Mouse (Mus musculus): ENCODE data around the gene Hcrt. TPM values are rescaled to one million over a fixed set of nuclear protein-coding genes. Genes with fewer than 3 reads are reported as not detected.

Gene Hcrt
- polyA plus RNA-seq, 1 experiment from 2014 or later: 0.42 TPM

DNA sequence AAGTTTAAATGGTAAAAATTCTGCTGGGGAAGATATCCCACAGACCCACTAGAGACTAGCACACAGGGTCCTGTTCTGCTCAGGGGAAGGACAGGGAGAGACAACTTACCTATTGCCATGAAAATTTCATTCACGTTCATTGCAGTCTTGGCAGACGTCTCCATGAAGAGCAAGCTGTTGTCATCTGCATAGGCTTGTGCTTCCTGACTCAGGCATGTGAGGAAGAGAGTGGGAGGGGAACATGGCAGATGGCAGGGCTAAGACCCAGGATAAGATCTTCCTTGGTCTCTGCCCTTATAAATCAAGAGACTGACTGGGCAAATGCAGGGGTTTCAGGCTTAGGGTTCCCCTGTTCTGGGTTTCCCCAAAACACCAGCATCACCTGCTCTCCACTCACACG, 46.1 kb downstream of the Hcrt start:
- peaks cover 39% of the 10 kb centered on the region for H3K4me1 ChIP-seq (replicated peaks)
- WGBS: 82% methylated on average over 3 of the region's 3 CpGs
- peaks cover 51% of the 10 kb centered on the region for H3K36me3 ChIP-seq
- H3K9me3 ChIP-seq: no peaks in the 10 kb centered on the region
- H3K9ac ChIP-seq: peak overlapping the region; percentile 49
- no peak overlapping the region for H3K4me2 ChIP-seq
- H3K27me3 ChIP-seq: no peaks in the 10 kb centered on the region
- no peak overlapping the region for H3K27ac ChIP-seq
- H3K4me3 ChIP-seq: no peak overlapping the region
- ATAC-seq (ENCODE audit: low FRiP score): no peak

- no peak for ATAC-seq (ENCODE audit: low FRiP score)
- WGBS: 72% methylated on average over 6 of the region's 6 CpGs
Observed at GRCm38 (mm10) chr11:100714948-100715347, 47.8 kb downstream of the Hcrt start.

DNA sequence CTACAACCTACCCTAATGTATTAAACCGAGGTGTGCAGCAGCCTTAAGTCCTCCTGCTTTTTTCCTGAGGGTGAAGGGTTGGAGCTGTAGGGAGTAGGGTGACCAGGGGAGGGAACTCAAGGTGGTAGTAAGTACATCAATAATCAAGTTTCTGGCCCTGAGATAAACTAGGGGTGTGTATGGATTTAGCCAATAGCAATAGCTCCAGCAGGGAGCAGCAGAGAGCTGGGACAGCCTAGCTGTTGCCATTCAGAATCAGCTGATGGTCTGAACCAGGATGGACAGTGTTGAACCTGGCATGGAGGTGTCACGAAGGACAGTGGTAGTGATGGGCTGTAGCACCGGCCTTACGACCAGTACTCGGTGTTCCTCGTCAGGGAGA, 48.2 kb downstream of the Hcrt start:
- H3K9me3 ChIP-seq: no peaks in the 10 kb centered on the region
- WGBS: 50% methylated on average over 6 of the region's 6 CpGs
- H3K9ac ChIP-seq: peak overlapping the region; percentile 67; the same call in 1 of the 2 replicates
- H3K4me1 ChIP-seq (replicated peaks): peaks cover 32% of the 10 kb centered on the region
- no peak overlapping the region; the same call in 1 of the 2 replicates for H3K4me2 ChIP-seq
- 0 out of 2 replicates have a peak, but pooled peaks have one; percentile 10 for ATAC-seq (ENCODE audit: low FRiP score)
- no peak overlapping the region for H3K4me3 ChIP-seq
- H3K27ac ChIP-seq: no peak overlapping the region
- peaks cover 58% of the 10 kb centered on the region for H3K36me3 ChIP-seq
- no peaks in the 10 kb centered on the region for H3K27me3 ChIP-seq

More at GRCm38 (mm10) chr11:100714948-100715347, 47.8 kb downstream of the Hcrt start:
- Histone ChIP-seq H3K27me3 (no peaks in the 10 kb centered on the region), H3K36me3 (peaks cover 58% of the 10 kb centered on the region), H3K9ac (no peak overlapping the region), H3K27ac (no peak overlapping the region), H3K4me1 (replicated peaks) (peaks cover 36% of the 10 kb centered on the region), H3K9me3 (no peaks in the 10 kb centered on the region), H3K4me2 (no peak overlapping the region), H3K4me3 (no peak overlapping the region)

DNA sequence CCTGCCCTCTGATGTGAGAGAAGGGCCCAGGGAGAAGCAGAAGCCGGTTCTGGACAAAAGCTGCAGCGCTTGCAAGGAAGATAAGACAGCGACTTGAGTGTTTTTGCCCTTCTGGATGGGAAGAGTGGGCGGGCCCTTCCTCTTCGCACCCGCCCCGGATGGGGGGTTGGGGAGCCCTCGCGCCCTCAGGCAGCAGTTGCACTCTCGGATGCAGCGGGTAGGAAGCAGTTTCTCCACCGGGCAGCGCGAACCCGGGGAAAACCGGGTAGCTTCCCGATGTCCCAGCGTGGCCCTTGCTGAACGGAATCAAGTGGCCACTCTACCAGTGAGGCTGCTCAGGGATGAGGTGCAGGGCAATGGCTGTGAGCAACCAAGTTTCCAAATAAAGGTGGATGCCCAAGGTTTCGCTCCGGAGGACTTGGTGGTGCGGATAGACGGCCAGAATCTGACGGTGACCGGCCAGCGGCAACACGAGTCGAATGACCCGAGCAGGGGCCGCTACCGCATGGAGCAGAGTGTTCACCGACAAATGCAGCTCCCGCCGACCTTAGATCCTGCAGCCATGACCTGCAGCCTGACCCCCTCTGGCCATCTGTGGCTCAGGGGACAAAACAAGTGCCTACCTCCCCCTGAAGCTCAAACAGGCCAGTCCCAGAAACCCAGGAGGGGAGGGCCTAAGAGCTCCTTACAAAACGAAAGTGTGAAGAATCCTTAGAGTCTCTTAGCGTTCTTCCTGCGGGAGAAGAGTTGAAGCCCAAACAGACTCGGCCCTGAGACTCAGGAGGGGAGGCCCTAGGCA, 48.8 kb downstream of the Hcrt start, which contains the start of gene Hspb9:
Gene Hspb9 (plus strand): TSS at position 116 of the 799 bp plus-strand sequence.
- Histone ChIP-seq H3K27ac (0 out of 2 replicates have a peak within 1 kb of the TSS, but pooled peaks have one; percentile 19), H3K27me3 (no peaks in the 10 kb centered on the region), H3K36me3 (peaks cover 58% of the 10 kb centered on the region), H3K9me3 (no peaks in the 10 kb centered on the region), H3K4me2 (peak within 1 kb of the TSS; percentile 38), H3K4me1 (replicated peaks) (peaks cover 32% of the 10 kb centered on the region), H3K9ac (peak within 1 kb of the TSS; percentile 67), H3K4me3 (peak within 1 kb of the TSS; percentile 17; the same call in 1 of the 2 replicates)
- ATAC-seq (ENCODE audit: low FRiP score): no peak
- WGBS: 5% methylated on average over 38 of the region's 38 CpGs

GRCm38 (mm10) chr11:100713174-100713573, 49.6 kb downstream of the Hcrt start:
- Histone ChIP-seq H3K4me3 (peak overlapping the region; percentile 17; the same call in 1 of the 2 replicates), H3K4me2 (no peak overlapping the region; the same call in 1 of the 2 replicates), H3K4me1 (replicated peaks) (peaks cover 32% of the 10 kb centered on the region), H3K9ac (peak overlapping the region; percentile 67; the same call in 1 of the 2 replicates), H3K27ac (no peak overlapping the region), H3K9me3 (no peaks in the 10 kb centered on the region), H3K36me3 (peaks cover 58% of the 10 kb centered on the region), H3K27me3 (no peaks in the 10 kb centered on the region)
- no peak for ATAC-seq (ENCODE audit: low FRiP score)
- 55% methylated on average over 4 of the region's 4 CpGs for WGBS

GRCm38 (mm10) chr11:100711783-100712615, 50.7 kb downstream of the Hcrt start, which contains the start of gene Kat2a:
Gene Kat2a (minus strand): TSS chr11:100712465.
- H3K36me3 ChIP-seq: peaks cover 59% of the 10 kb centered on the region
- 2% methylated on average over 42 of the region's 48 CpGs for WGBS
- peak within 1 kb of the TSS; percentile 95 for H3K9ac ChIP-seq
- H3K4me2 ChIP-seq: peak within 1 kb of the TSS; percentile 67
- peak; percentile 89 for ATAC-seq (ENCODE audit: low FRiP score)
- peak within 1 kb of the TSS; percentile 86 for H3K27ac ChIP-seq
- no peaks in the 10 kb centered on the region for H3K9me3 ChIP-seq
- peaks cover 32% of the 10 kb centered on the region for H3K4me1 ChIP-seq (replicated peaks)
- H3K27me3 ChIP-seq: no peaks in the 10 kb centered on the region
- peak within 1 kb of the TSS; percentile 98 for H3K4me3 ChIP-seq

Other genes with a start within 250 kb of the Hcrt start
- gene Acly, start 234.9 kb downstream of the Hcrt start, polyA plus RNA-seq (2015; fragmentation: Nextera tagmentation; extraction: Ambion mirVana): 255 and 257 TPM in 2 replicates
- gene Ttc25, start 217.3 kb downstream of the Hcrt start, polyA plus RNA-seq (2015; fragmentation: Nextera tagmentation; extraction: Ambion mirVana): 2.0 and 2.8 TPM in 2 replicates
- gene Cnp, start 188.0 kb downstream of the Hcrt start, polyA plus RNA-seq (2015; fragmentation: Nextera tagmentation; extraction: Ambion mirVana): 34.5 and 37.0 TPM in 2 replicates
- gene Nkiras2, start 143.7 kb downstream of the Hcrt start, polyA plus RNA-seq (2015; fragmentation: Nextera tagmentation; extraction: Ambion mirVana): 110 and 115 TPM in 2 replicates
- gene Dnajc7, start 142.8 kb downstream of the Hcrt start, polyA plus RNA-seq (2015; fragmentation: Nextera tagmentation; extraction: Ambion mirVana): 308 and 315 TPM in 2 replicates
- gene Zfp385c, start 70.5 kb downstream of the Hcrt start, polyA plus RNA-seq (2015; fragmentation: Nextera tagmentation; extraction: Ambion mirVana): 0.13 and 0.40 TPM in 2 replicates
- 2.7 and 3.0 TPM in 2 replicates for gene Dhx58, start 58.7 kb downstream of the Hcrt start, polyA plus RNA-seq (2015; fragmentation: Nextera tagmentation; extraction: Ambion mirVana)
- 47.4 and 48.0 TPM in 2 replicates for gene Kat2a, start 50.5 kb downstream of the Hcrt start, polyA plus RNA-seq (2015; fragmentation: Nextera tagmentation; extraction: Ambion mirVana)
- 0.43 TPM in 1 of 2 replicates, not detected in the other for gene Hspb9, start 49.1 kb downstream of the Hcrt start, polyA plus RNA-seq (2015; fragmentation: Nextera tagmentation; extraction: Ambion mirVana)
- gene Rab5c, start 24.7 kb downstream of the Hcrt start, polyA plus RNA-seq (2015; fragmentation: Nextera tagmentation; extraction: Ambion mirVana): 28.2 and 29.0 TPM in 2 replicates
- gene Kcnh4, start 3.0 kb downstream of the Hcrt start, polyA plus RNA-seq (2015; fragmentation: Nextera tagmentation; extraction: Ambion mirVana): 7.4 and 7.5 TPM in 2 replicates
- 3.8 and 5.9 TPM in 2 replicates for gene Ghdc, start 8.0 kb upstream of the Hcrt start, polyA plus RNA-seq (2015; fragmentation: Nextera tagmentation; extraction: Ambion mirVana)
- gene Stat5b, start 87.8 kb upstream of the Hcrt start, polyA plus RNA-seq (2015; fragmentation: Nextera tagmentation; extraction: Ambion mirVana): 14.1 and 15.7 TPM in 2 replicates
- 2.1 and 2.3 TPM in 2 replicates for gene Stat5a, start 96.4 kb upstream of the Hcrt start, polyA plus RNA-seq (2015; fragmentation: Nextera tagmentation; extraction: Ambion mirVana)
- gene Stat3, start 176.6 kb upstream of the Hcrt start, polyA plus RNA-seq (2015; fragmentation: Nextera tagmentation; extraction: Ambion mirVana): 51.5 and 53.3 TPM in 2 replicates
- 42.0 and 43.9 TPM in 2 replicates for gene Cavin1, start 208.0 kb upstream of the Hcrt start, polyA plus RNA-seq (2015; fragmentation: Nextera tagmentation; extraction: Ambion mirVana)
- 108 and 110 TPM in 2 replicates for gene Atp6v0a1, start 246.5 kb upstream of the Hcrt start, polyA plus RNA-seq (2015; fragmentation: Nextera tagmentation; extraction: Ambion mirVana)

Measured in hindbrain, embryonic 13.5 days (tissue).